Mouse (Mus musculus) lung, adult 2 months (tissue): ENCODE measurements around the gene 6430548M08Rik. TPM values are rescaled to one million over a fixed set of nuclear protein-coding genes. Genes with fewer than 3 reads are reported as not detected.
A peak's percentile ranks its signal among the peaks of the same experiment; 100 is the strongest.

Source experiments
- DNase-seq: peaks from one replicate; pipeline ENCODE4 v3.0.0; 2022
- H3K4me1 ChIP-seq: fragments of 200-500 bp; 2 replicates; pipeline ENCODE4 v1.6.1; 2011; ENCODE audit warnings: low read length; ENCODE audit not compliant: control insufficient read depth, insufficient read depth
- H3K4me3 ChIP-seq: fragments of 200-500 bp; replicated peaks from 2 replicates; pipeline ENCODE3; 2011; ENCODE audit warnings: low read depth, mild to moderate bottlenecking, control low read depth, low read length; ENCODE audit errors: extremely low read depth
- CTCF ChIP-seq: fragments of 200-500 bp; IDR thresholded peaks from 2 replicates; pipeline ENCODE4 v1.5.1; 2011; ENCODE audit warnings: mild to moderate bottlenecking, low read length, control low read depth; ENCODE audit not compliant: insufficient read depth
- POLR2A ChIP-seq: fragments of 200-500 bp; IDR thresholded peaks from 2 replicates; pipeline ENCODE4 v1.6.1; 2011; ENCODE audit warnings: low read depth, mild to moderate bottlenecking, control low read depth, low read length, borderline replicate concordance; ENCODE audit errors: extremely low read depth
- WGBS: fragments of 180-500 bp; shearing (Covaris S2); methylation state at CpG from one replicate; pipeline ENCODE4 v1.1.7; 2018; 5-methylcytosine and 5-hydroxymethylcytosine counted together
- polyA plus RNA-seq: library from polyadenylated mRNA; depleted of rRNA; stranded (reverse); fragments of >200 nt; gene quantifications from 2 replicates; pipeline ENCODE4 v1.2.3, GENCODE M21; 2012

The 6430548M08Rik gene
- polyA plus RNA-seq, 1 experiment: 46.1 TPM

- no peak for DNase-seq
- Histone ChIP-seq H3K4me3 (peak overlapping the region; percentile 45), H3K4me1 (peaks cover 18% of the 10 kb centered on the region)
- 47% methylated on average over 9 of the region's 9 CpGs for WGBS
- TF ChIP-seq CTCF: no peak
- peak; percentile 31; the same call in 1 of the 2 replicates for TF ChIP-seq POLR2A
Measured at GRCm38 (mm10) chr8:120103916-120104315, 10.0 kb upstream of the 6430548M08Rik start.

- H3K4me3 ChIP-seq: peak overlapping the region; percentile 39
- 36% methylated on average over 9 of the region's 9 CpGs for WGBS
- TF ChIP-seq POLR2A: peak; percentile 23; the same call in 1 of the 2 replicates
- no peak for TF ChIP-seq CTCF
- peak; percentile 48 for DNase-seq
- peaks cover 20% of the 10 kb centered on the region for H3K4me1 ChIP-seq
Measured at GRCm38 (mm10) chr8:120104721-120105272, 9.2 kb upstream of the 6430548M08Rik start.

DNA sequence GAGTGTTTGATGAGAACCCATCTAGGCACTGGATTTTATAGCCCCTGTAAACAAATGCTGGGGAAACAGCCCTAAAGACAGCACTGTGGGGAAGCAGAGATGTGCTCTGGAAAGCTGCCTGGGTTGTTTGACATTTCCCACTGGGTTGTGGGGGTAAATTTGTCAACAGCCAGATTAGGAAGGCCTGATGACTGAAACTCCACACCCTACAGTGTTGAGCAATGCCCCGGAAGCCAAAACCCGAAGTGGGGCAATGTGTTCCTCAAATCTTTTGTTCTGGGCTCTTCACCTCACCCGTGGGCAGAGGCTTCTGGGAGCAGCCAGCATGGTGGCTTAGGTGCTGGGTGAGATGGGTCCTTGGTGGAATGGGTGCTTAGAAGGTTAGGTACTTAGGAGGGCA, 4.8 kb upstream of the 6430548M08Rik start:
- TF ChIP-seq POLR2A: no peak
- no peak for TF ChIP-seq CTCF
- DNase-seq: peak; percentile 38
- WGBS: 46% methylated on average over 3 of the region's 3 CpGs
- H3K4me1 ChIP-seq: peaks cover 29% of the 10 kb centered on the region
- no peak overlapping the region for H3K4me3 ChIP-seq

GRCm38 (mm10) chr8:120110966-120111365, 3.0 kb upstream of the 6430548M08Rik start:
- Histone ChIP-seq H3K4me3 (no peak overlapping the region), H3K4me1 (peaks cover 20% of the 10 kb centered on the region)
- DNase-seq: no peak
- TF ChIP-seq CTCF (no peak), POLR2A (no peak)
- WGBS: 82% methylated on average over 4 of the region's 4 CpGs

- no peak for TF ChIP-seq CTCF
- no peak for TF ChIP-seq POLR2A
- H3K4me1 ChIP-seq: peaks cover 20% of the 10 kb centered on the region
- WGBS: 42% methylated on average over 4 of the region's 4 CpGs
- DNase-seq: no peak
- no peak overlapping the region for H3K4me3 ChIP-seq
Measured at GRCm38 (mm10) chr8:120111382-120111781, 2.6 kb upstream of the 6430548M08Rik start.

DNA sequence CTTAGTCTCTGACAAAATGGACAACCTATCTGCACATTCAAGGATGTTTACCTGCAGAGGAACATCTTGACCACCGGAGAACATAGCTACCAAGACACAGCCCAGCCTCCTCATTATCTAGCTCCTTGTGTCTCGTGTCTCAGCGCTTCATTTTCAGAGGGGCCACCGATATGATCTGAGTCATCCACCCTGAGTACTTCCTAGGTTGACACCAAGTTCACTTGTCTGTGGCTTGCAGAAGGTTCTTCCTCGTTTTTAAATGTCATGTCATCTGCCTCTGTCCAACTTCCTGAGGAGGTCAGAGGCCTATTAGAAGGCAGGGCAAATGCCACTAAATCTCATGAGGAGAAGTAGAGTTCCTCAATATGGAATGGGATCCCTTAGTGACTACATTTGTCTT, 1.4 kb upstream of the 6430548M08Rik start:
- 44% methylated on average over 5 of the region's 5 CpGs for WGBS
- no peak for DNase-seq
- peaks cover 24% of the 10 kb centered on the region for H3K4me1 ChIP-seq
- H3K4me3 ChIP-seq: no peak overlapping the region
- TF ChIP-seq POLR2A (no peak), CTCF (no peak)

DNA sequence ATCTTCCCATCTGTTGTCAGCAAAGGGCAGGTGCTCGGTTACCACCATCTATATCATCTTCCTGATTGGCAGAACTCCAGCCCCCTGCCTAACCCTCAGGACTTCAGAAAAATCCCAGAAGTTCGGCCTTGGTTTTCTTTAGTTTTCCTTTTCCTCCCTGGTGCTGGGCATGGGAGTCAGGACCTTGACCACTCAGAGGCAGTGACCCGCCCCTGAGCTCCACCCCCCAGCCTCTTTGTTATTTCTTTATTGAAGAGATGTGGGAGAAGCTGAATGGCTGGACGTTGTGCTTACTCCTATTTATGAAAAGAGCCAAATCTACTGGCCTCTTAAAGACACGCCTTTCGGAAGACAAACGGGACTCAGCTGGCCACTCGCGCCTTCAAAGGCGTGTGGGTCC, 646 bp upstream of the 6430548M08Rik start:
- DNase-seq: no peak

GRCm38 (mm10) chr8:120114315-120114841, 426 bp downstream of the 6430548M08Rik start:
- no peak for DNase-seq
- Histone ChIP-seq H3K4me1 (peaks cover 27% of the 10 kb centered on the region), H3K4me3 (peak overlapping the region; percentile 73)
- WGBS: under 1% methylated on average over 46 of the region's 46 CpGs
- TF ChIP-seq CTCF (no peak), POLR2A (no peak)

More for the DNA sequence above, 646 bp upstream of the 6430548M08Rik start:
- TF ChIP-seq POLR2A: no peak
- TF ChIP-seq CTCF: no peak
- Histone ChIP-seq H3K4me3 (peak overlapping the region; percentile 88), H3K4me1 (peaks cover 27% of the 10 kb centered on the region)
- WGBS: under 1% methylated on average over 10 of the region's 10 CpGs

- 68% methylated on average over 7 of the region's 7 CpGs for WGBS
- no peak for DNase-seq
- Histone ChIP-seq H3K4me3 (no peak overlapping the region), H3K4me1 (peaks cover 24% of the 10 kb centered on the region)
- TF ChIP-seq POLR2A: no peak
- no peak for TF ChIP-seq CTCF
Measured at GRCm38 (mm10) chr8:120116600-120116999, 2.6 kb downstream of the 6430548M08Rik start.

DNA sequence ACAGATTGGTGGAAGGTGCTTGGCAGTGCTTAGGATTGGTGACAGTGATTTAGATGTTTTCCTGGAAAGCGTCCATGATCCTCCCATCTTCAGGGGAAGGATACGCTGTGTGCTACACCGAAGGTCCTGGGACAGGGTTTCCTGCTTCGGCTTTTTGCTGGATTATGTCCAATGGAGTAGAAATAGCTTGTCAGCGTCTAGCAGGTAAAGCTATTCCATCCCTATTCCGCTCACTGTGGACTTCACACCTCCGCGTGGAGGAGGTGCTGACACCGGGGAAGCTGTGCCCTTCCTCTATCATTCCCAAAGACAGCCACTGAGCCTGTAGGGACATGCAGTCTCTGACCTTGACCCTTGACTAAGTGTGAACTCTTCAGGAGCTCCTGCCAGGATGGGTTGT, 4.2 kb downstream of the 6430548M08Rik start:
- WGBS: 52% methylated on average over 9 of the region's 9 CpGs
- DNase-seq: no peak
- TF ChIP-seq POLR2A: no peak
- no peak for TF ChIP-seq CTCF

More for the DNA sequence above, 4.2 kb downstream of the 6430548M08Rik start:
- peaks cover 15% of the 10 kb centered on the region for H3K4me1 ChIP-seq
- H3K4me3 ChIP-seq: no peak overlapping the region
